Mouse (Mus musculus): Measurements from ENCODE around the gene Pum1. TPM values are rescaled to one million over a fixed set of nuclear protein-coding genes. Genes with fewer than 3 reads are reported as not detected.

Pum1 gene
- total and polyA plus RNA-seq, 3 experiments = 42.7 to 122 (median 43.5) TPM

DNA sequence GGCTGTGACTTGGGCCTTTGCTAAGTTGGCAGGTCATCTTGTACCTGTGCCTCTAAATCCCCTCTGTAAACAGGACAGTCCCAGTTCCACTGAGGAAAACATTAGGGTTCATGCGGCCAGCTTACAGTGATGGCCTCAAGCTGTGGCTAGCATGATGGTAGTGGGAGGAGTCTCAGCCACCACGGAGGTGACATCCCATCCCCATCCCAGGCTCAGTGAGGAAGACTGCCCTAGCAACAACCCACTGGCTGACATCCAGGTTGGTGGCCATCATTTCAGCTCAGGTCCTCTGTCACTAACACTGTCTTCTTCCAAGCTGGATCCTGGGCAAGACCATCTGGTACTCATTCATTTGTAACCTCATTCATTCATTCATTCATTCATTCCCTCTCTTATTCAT is 141.2 kb downstream of the Pum1 start:
- Histone ChIP-seq H3K4me3 (ENCODE audit: low read depth, low read length) (no peak overlapping the region), H3K36me3 (replicated peaks) (no peaks in the 10 kb centered on the region), H3K4me1 (ENCODE audit: insufficient read depth, low read depth, low read length) (no peaks in the 10 kb centered on the region), H3K27me3 (ENCODE audit: insufficient read depth, low read length) (peaks cover 19% of the 10 kb centered on the region), H3K9me3 (replicated peaks) (no peaks in the 10 kb centered on the region)
- no peak for ATAC-seq (ENCODE audit: extremely low read depth, insufficient number of reproducible peaks, low FRiP score, poor library complexity, severe bottlenecking)
- TF ChIP-seq GATA1 (IDR thresholded peaks at IDR 0.05; ENCODE audit: borderline replicate concordance, low read length) (no peak), CTCF (IDR thresholded peaks at IDR 0.05; ENCODE audit: low read depth, low read length) (no peak), POLR2AphosphoS5 (IDR thresholded peaks at IDR 0.05; ENCODE audit: insufficient replicate concordance, low read depth, low read length) (no peak), GATA2 (IDR thresholded peaks at IDR 0.05; ENCODE audit: borderline replicate concordance, low read depth, low read length) (no peak), TAL1 (conservative IDR thresholded peaks at IDR 0.05; ENCODE audit: low read depth, low read length) (no peak)
- DNase-seq (ENCODE audit: low spot score) = no peak

DNA sequence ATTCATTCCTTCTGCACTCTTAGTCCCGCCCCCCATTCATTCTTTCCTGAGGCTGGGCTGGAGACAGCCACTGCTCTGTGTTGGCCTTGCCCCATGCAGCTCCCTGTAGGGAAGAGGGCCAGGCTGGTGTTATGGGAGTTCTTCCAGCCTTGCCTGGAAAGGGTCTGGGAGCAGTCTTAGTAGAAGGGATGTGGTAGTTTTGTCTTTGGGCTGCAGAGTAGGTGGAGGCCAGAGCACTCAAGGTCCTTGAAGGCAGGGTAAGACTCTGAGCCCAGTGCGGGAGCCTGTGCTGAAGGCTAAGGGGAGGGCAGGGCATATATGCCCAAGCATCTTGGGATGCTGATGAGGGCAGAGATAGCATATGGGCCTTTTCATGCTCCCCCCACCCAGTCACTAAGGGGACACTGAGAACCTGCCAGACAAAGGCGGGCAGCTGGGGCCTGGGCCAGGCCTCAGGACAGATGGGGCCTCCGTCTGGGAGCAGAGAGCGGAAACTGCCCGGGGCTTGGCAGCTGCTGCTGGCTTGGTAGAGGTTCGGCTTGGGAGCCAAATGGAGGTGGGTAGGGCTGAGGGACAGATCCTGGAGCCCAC is 141.7 kb downstream of the Pum1 start:
- DNase-seq (ENCODE audit: low spot score) (no peak), ATAC-seq (ENCODE audit: extremely low read depth, insufficient number of reproducible peaks, low FRiP score, poor library complexity, severe bottlenecking) (no peak)
- H3K4me1 ChIP-seq (ENCODE audit: insufficient read depth, low read depth, low read length) = no peaks in the 10 kb centered on the region
- H3K27me3 ChIP-seq (ENCODE audit: insufficient read depth, low read length) = peaks cover 18% of the 10 kb centered on the region
- H3K36me3 ChIP-seq (replicated peaks) = no peaks in the 10 kb centered on the region
- no peak for TF ChIP-seq CTCF (IDR thresholded peaks at IDR 0.05; ENCODE audit: low read depth, low read length)
- TF ChIP-seq TAL1 (conservative IDR thresholded peaks at IDR 0.05; ENCODE audit: low read depth, low read length) = no peak
- no peak for TF ChIP-seq GATA1 (IDR thresholded peaks at IDR 0.05; ENCODE audit: borderline replicate concordance, low read length)
- no peak for TF ChIP-seq GATA2 (IDR thresholded peaks at IDR 0.05; ENCODE audit: borderline replicate concordance, low read depth, low read length)
- TF ChIP-seq POLR2AphosphoS5 (IDR thresholded peaks at IDR 0.05; ENCODE audit: insufficient replicate concordance, low read depth, low read length) = no peak
- no peak overlapping the region for H3K4me3 ChIP-seq (ENCODE audit: low read depth, low read length)
- no peaks in the 10 kb centered on the region for H3K9me3 ChIP-seq (replicated peaks)

DNA sequence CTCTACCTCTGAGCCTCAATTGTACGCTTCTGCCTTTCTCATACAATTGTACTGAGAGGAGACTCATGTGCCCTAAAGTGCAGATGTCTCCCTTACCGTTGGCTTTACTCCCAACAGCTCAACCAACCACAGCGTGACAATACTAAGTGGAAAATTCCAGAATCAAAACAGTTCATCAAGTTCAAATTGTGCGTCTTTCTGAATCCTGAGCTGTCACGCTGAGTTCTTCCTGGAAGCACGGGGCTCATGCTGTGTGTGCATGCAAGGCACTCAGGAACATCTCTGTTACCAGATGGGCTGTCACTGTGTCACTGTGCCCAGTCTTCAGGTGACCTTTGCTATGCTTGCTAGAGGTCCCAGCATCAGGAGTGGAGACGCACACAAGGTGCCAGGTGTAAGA is 142.6 kb downstream of the Pum1 start:
- H3K9me3 ChIP-seq (replicated peaks) = no peaks in the 10 kb centered on the region
- TF ChIP-seq CTCF (IDR thresholded peaks at IDR 0.05; ENCODE audit: low read depth, low read length) (no peak), GATA1 (IDR thresholded peaks at IDR 0.05; ENCODE audit: borderline replicate concordance, low read length) (no peak), POLR2AphosphoS5 (IDR thresholded peaks at IDR 0.05; ENCODE audit: insufficient replicate concordance, low read depth, low read length) (no peak), GATA2 (IDR thresholded peaks at IDR 0.05; ENCODE audit: borderline replicate concordance, low read depth, low read length) (no peak), TAL1 (conservative IDR thresholded peaks at IDR 0.05; ENCODE audit: low read depth, low read length) (no peak)
- peaks cover 15% of the 10 kb centered on the region for H3K27me3 ChIP-seq (ENCODE audit: insufficient read depth, low read length)
- no peak overlapping the region for H3K4me3 ChIP-seq (ENCODE audit: low read depth, low read length)
- H3K4me1 ChIP-seq (ENCODE audit: insufficient read depth, low read depth, low read length) = no peaks in the 10 kb centered on the region
- DNase-seq (ENCODE audit: low spot score) = no peak
- no peaks in the 10 kb centered on the region for H3K36me3 ChIP-seq (replicated peaks)
- ATAC-seq (ENCODE audit: extremely low read depth, insufficient number of reproducible peaks, low FRiP score, poor library complexity, severe bottlenecking) = no peak

DNA sequence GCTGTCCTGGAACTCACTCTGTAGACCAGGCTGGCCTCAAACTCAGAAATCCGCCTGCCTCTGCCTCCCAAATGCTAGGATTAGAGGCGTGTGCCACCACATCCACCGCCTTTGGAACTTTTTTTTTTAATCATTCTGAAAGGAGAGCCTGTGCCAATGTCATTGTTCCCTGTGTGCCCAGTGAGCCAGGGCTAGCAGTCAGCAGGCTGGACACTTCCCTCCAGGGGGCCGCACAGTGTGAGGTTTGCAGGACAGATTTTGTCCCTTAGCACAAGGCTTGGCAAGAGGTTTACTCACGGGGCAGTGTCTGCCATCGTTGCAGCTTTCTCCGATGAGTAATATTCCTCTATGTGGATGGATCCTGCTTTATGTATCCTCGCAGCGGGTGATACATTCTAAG is 143.6 kb downstream of the Pum1 start:
- no peak for TF ChIP-seq TAL1 (conservative IDR thresholded peaks at IDR 0.05; ENCODE audit: low read depth, low read length)
- no peak for TF ChIP-seq CTCF (IDR thresholded peaks at IDR 0.05; ENCODE audit: low read depth, low read length)
- TF ChIP-seq POLR2AphosphoS5 (IDR thresholded peaks at IDR 0.05; ENCODE audit: insufficient replicate concordance, low read depth, low read length) = no peak
- TF ChIP-seq GATA1 (IDR thresholded peaks at IDR 0.05; ENCODE audit: borderline replicate concordance, low read length) = no peak
- no peak for TF ChIP-seq GATA2 (IDR thresholded peaks at IDR 0.05; ENCODE audit: borderline replicate concordance, low read depth, low read length)
- ATAC-seq (ENCODE audit: extremely low read depth, insufficient number of reproducible peaks, low FRiP score, poor library complexity, severe bottlenecking) = no peak
- Histone ChIP-seq H3K9me3 (replicated peaks) (no peaks in the 10 kb centered on the region), H3K4me1 (ENCODE audit: insufficient read depth, low read depth, low read length) (no peaks in the 10 kb centered on the region), H3K36me3 (replicated peaks) (no peaks in the 10 kb centered on the region), H3K27me3 (ENCODE audit: insufficient read depth, low read length) (peaks cover 17% of the 10 kb centered on the region), H3K4me3 (ENCODE audit: low read depth, low read length) (no peak overlapping the region)
- DNase-seq (ENCODE audit: low spot score) = no peak

DNA sequence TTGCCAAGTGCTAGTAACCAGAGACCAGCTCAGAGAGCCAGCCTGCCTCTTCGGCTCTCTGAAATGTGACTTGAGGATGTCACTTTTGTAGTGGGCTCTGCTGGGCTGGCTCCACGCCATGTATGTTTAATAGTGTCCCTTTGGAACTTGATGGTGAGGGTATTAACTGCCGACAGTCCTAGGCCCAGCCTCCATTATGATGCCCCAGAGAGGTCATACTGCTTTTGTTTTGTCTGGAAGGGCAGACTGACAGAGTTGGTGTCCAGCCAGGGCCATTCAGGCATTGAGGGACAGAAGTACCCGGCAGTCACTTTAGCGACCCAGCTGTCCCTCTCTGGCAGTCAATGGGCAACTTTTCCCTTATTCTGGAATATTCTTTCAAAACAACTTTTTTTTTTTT is 146.7 kb downstream of the Pum1 start:
- Histone ChIP-seq H3K36me3 (replicated peaks) (no peaks in the 10 kb centered on the region), H3K27me3 (ENCODE audit: insufficient read depth, low read length) (peaks cover 9% of the 10 kb centered on the region; the same call in 1 of the 2 replicates)
- no peak for TF ChIP-seq CTCF (IDR thresholded peaks at IDR 0.05; ENCODE audit: low read depth, low read length)
- no peak for TF ChIP-seq GATA2 (IDR thresholded peaks at IDR 0.05; ENCODE audit: borderline replicate concordance, low read depth, low read length)
- no peak for TF ChIP-seq TAL1 (conservative IDR thresholded peaks at IDR 0.05; ENCODE audit: low read depth, low read length)
- TF ChIP-seq POLR2AphosphoS5 (IDR thresholded peaks at IDR 0.05; ENCODE audit: insufficient replicate concordance, low read depth, low read length) = no peak
- no peak for TF ChIP-seq GATA1 (IDR thresholded peaks at IDR 0.05; ENCODE audit: borderline replicate concordance, low read length)

DNA sequence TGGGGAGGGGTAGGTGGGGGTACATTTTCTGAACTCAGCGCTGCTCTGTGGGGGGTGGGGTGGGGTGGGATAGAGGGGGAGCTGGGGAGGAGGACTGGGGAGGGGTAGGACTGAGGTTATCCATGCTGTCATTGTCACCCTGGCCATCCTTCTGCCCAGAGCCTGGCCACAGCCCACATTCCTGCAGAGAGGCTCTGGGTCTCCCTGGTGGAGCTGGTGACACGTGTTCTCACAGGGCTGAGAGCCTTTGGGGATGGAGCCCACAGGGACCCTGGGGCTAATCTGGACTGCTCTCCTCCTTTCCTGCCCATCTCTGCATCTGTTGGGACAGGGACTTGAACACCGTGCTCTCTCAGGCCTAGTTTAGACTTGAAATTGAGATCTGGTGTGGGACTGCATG is 147.7 kb downstream of the Pum1 start:
- H3K4me3 ChIP-seq (ENCODE audit: low read depth, low read length) = no peak overlapping the region

More for the DNA sequence above, 146.7 kb downstream of the Pum1 start:
- no peaks in the 10 kb centered on the region for H3K4me1 ChIP-seq (ENCODE audit: insufficient read depth, low read depth, low read length)
- no peak overlapping the region for H3K4me3 ChIP-seq (ENCODE audit: low read depth, low read length)
- DNase-seq (ENCODE audit: low spot score) (no peak), ATAC-seq (ENCODE audit: extremely low read depth, insufficient number of reproducible peaks, low FRiP score, poor library complexity, severe bottlenecking) (no peak)
- no peaks in the 10 kb centered on the region for H3K9me3 ChIP-seq (replicated peaks)

More for the DNA sequence above, 147.7 kb downstream of the Pum1 start:
- H3K9me3 ChIP-seq (replicated peaks) = no peaks in the 10 kb centered on the region
- TF ChIP-seq GATA2 (IDR thresholded peaks at IDR 0.05; ENCODE audit: borderline replicate concordance, low read depth, low read length) (no peak), TAL1 (conservative IDR thresholded peaks at IDR 0.05; ENCODE audit: low read depth, low read length) (no peak), CTCF (IDR thresholded peaks at IDR 0.05; ENCODE audit: low read depth, low read length) (no peak), GATA1 (IDR thresholded peaks at IDR 0.05; ENCODE audit: borderline replicate concordance, low read length) (no peak), POLR2AphosphoS5 (IDR thresholded peaks at IDR 0.05; ENCODE audit: insufficient replicate concordance, low read depth, low read length) (no peak)
- H3K27me3 ChIP-seq (ENCODE audit: insufficient read depth, low read length) = peaks cover 5% of the 10 kb centered on the region; the same call in 1 of the 2 replicates
- no peaks in the 10 kb centered on the region for H3K4me1 ChIP-seq (ENCODE audit: insufficient read depth, low read depth, low read length)
- no peaks in the 10 kb centered on the region for H3K36me3 ChIP-seq (replicated peaks)
- DNase-seq (ENCODE audit: low spot score) (no peak), ATAC-seq (ENCODE audit: extremely low read depth, insufficient number of reproducible peaks, low FRiP score, poor library complexity, severe bottlenecking) (no peak)

All from G1E (cell line).